Mouse (Mus musculus) heart, embryonic 14.5 days (tissue): ENCODE measurements at regions not wholly inside any gene's neighbourhood (a gene's known extent, or its start where the extent isn't known, plus 50 kb on each side); places are given as distances from the start of the nearest gene placed in this dataset.
"Not testable (repeated sequence)": the region's sequence is repeated elsewhere in the genome, so short reads cannot be mapped to it uniquely, and the experiment has no call there.

Source experiments
- ATAC-seq: fragments of 200-750 bp; cut with Nextera tagmentation; 2 replicates; pipeline ENCODE4 v1.8.0; 2017; ENCODE audit warnings: low read depth, moderate TSS enrichment; ENCODE audit not compliant: insufficient number of reproducible peaks, insufficient read depth, low FRiP score
- H3K27ac ChIP-seq, 2 experiments: fragments of 200-500 bp in 1 of 2; fragments of 300-500 bp in 1 of 2; sonication (generic) in 1 of 2; replicated peaks in 1 of 2; 2 replicates each; pipeline ENCODE4 v1.5.1; 2012 to 2014; ENCODE audit warnings: low read depth in 2 of 2, low read length in 2 of 2, control low read depth in 1 of 2, mild to moderate bottlenecking in 1 of 2, mixed read lengths in 1 of 2; ENCODE audit not compliant: control insufficient read depth in 1 of 2, insufficient read depth in 1 of 2
- H3K27me3 ChIP-seq: fragments of 300-500 bp; sonication (generic); 2 replicates; pipeline ENCODE4 v1.6.1; 2014; ENCODE audit warnings: mild to moderate bottlenecking, low read length, control low read depth; ENCODE audit not compliant: control insufficient read depth, insufficient read depth
- H3K36me3 ChIP-seq: fragments of 300-500 bp; sonication (generic); 2 replicates; pipeline ENCODE4 v1.6.1; 2014; ENCODE audit warnings: mild to moderate bottlenecking, control low read depth, low read length, mixed read lengths; ENCODE audit not compliant: control insufficient read depth, insufficient read depth
- H3K4me1 ChIP-seq, 2 experiments: fragments of 200-500 bp in 1 of 2; fragments of 300-500 bp in 1 of 2; sonication (generic) in 1 of 2; 2 replicates each; pipeline ENCODE4 v1.6.1; 2012 to 2014; ENCODE audit warnings: low read length in 2 of 2, control low read depth in 1 of 2, mixed read lengths in 1 of 2; ENCODE audit not compliant: control insufficient read depth in 2 of 2, insufficient read depth in 2 of 2
- H3K4me2 ChIP-seq: fragments of 300-500 bp; sonication (generic); 2 replicates; pipeline ENCODE4 v1.6.1; 2014; ENCODE audit warnings: mild to moderate bottlenecking, low read length
- H3K4me3 ChIP-seq, 2 experiments: fragments of 200-500 bp in 1 of 2; fragments of 300-500 bp in 1 of 2; sonication (generic) in 1 of 2; 2 replicates each; pipeline ENCODE4 v1.5.1; 2012 to 2014; ENCODE audit warnings: low read length in 2 of 2, mild to moderate bottlenecking in 2 of 2, control low read depth in 1 of 2, low read depth in 1 of 2, moderate library complexity in 1 of 2; ENCODE audit not compliant: control insufficient read depth in 1 of 2, insufficient read depth in 1 of 2
- H3K9ac ChIP-seq: fragments of 300-500 bp; sonication (generic); 2 replicates; pipeline ENCODE4 v1.6.1; 2014; ENCODE audit warnings: mild to moderate bottlenecking, low read length
- H3K9me3 ChIP-seq: fragments of 300-500 bp; sonication (generic); 2 replicates; pipeline ENCODE4 v1.6.1; 2016; ENCODE audit warnings: low read length, control low read depth; ENCODE audit not compliant: control insufficient read depth
- WGBS: fragments of 180-500 bp; shearing (Covaris S2); extraction: QIAGEN DNeasy Blood & Tissue Kit; methylation state at CpG from one replicate; pipeline ENCODE4 v1.1.7; 2014; 5-methylcytosine and 5-hydroxymethylcytosine counted together

GRCm38 (mm10) chr9:82643900-82644299, 185.4 kb upstream of the Irak1bp1 start:
- H3K4me3 ChIP-seq, result no peak overlapping the region
- no peaks in the 10 kb centered on the region for H3K9me3 ChIP-seq
- no peak overlapping the region for H3K9ac ChIP-seq
- no peaks in the 10 kb centered on the region for H3K36me3 ChIP-seq
- no peak for ATAC-seq
- WGBS, result 21% methylated on average over 1 of the region's 1 CpGs
- H3K4me2 ChIP-seq, result no peak overlapping the region
- no peak overlapping the region for H3K27ac ChIP-seq
- no peaks in the 10 kb centered on the region for H3K4me1 ChIP-seq
- no peaks in the 10 kb centered on the region for H3K27me3 ChIP-seq

- ATAC-seq, H3K4me3 ChIP-seq, H3K27me3 ChIP-seq, H3K4me1 ChIP-seq, H3K4me2 ChIP-seq, H3K27ac ChIP-seq, H3K9ac ChIP-seq, H3K9me3 ChIP-seq, H3K36me3 ChIP-seq: not testable (repeated sequence)
- WGBS, result 10% methylated on average over 1 of the region's 1 CpGs
These were observed 173.8 kb upstream of the Irak1bp1 start for GRCm38 (mm10) chr9:82655511-82655910.

- H3K27ac ChIP-seq, result no peak overlapping the region
- WGBS, result 89% methylated on average over 1 of the region's 1 CpGs
- no peaks in the 10 kb centered on the region for H3K27me3 ChIP-seq
- ATAC-seq, result no peak
- no peak overlapping the region for H3K9ac ChIP-seq
- no peak overlapping the region for H3K4me3 ChIP-seq
- H3K36me3 ChIP-seq, result no peaks in the 10 kb centered on the region
- no peak overlapping the region for H3K4me2 ChIP-seq
- no peaks in the 10 kb centered on the region for H3K4me1 ChIP-seq
- H3K9me3 ChIP-seq, result no peaks in the 10 kb centered on the region
These were observed 147.1 kb upstream of the Irak1bp1 start for GRCm38 (mm10) chr9:82682196-82682595.

- Histone ChIP-seq H3K4me3 (no peak overlapping the region), H3K36me3 (no peaks in the 10 kb centered on the region), H3K4me1 (no peaks in the 10 kb centered on the region), H3K9me3 (no peaks in the 10 kb centered on the region), H3K9ac (no peak overlapping the region), H3K27me3 (no peaks in the 10 kb centered on the region), H3K4me2 (no peak overlapping the region), H3K27ac (no peak overlapping the region)
- WGBS, result 73% methylated on average over 2 of the region's 2 CpGs
- no peak for ATAC-seq
These were observed 119.8 kb upstream of the Irak1bp1 start for GRCm38 (mm10) chr9:82709411-82709983.

GRCm38 (mm10) chr9:82709991-82710593, 119.2 kb upstream of the Irak1bp1 start:
- Histone ChIP-seq H3K4me3 (no peak overlapping the region), H3K9ac (no peak overlapping the region), H3K9me3 (no peaks in the 10 kb centered on the region), H3K27ac (no peak overlapping the region), H3K4me2 (no peak overlapping the region), H3K36me3 (no peaks in the 10 kb centered on the region), H3K27me3 (no peaks in the 10 kb centered on the region), H3K4me1 (no peaks in the 10 kb centered on the region)
- WGBS, result 69% methylated on average over 12 of the region's 12 CpGs
- ATAC-seq, result no peak

- H3K4me2 ChIP-seq, result no peak overlapping the region
- WGBS, result 72% methylated on average over 6 of the region's 6 CpGs
- no peak for ATAC-seq
- H3K36me3 ChIP-seq, result no peaks in the 10 kb centered on the region
- no peak overlapping the region for H3K4me3 ChIP-seq
- H3K27ac ChIP-seq, result no peak overlapping the region
- H3K4me1 ChIP-seq, result no peaks in the 10 kb centered on the region
- H3K9me3 ChIP-seq, result no peaks in the 10 kb centered on the region
- H3K9ac ChIP-seq, result no peak overlapping the region
- H3K27me3 ChIP-seq, result no peaks in the 10 kb centered on the region
These were observed 118.3 kb upstream of the Irak1bp1 start for GRCm38 (mm10) chr9:82710945-82711516.

- Histone ChIP-seq H3K4me1 (no peaks in the 10 kb centered on the region), H3K4me3 (no peak overlapping the region), H3K27ac (no peak overlapping the region), H3K4me2 (no peak overlapping the region), H3K27me3 (no peaks in the 10 kb centered on the region), H3K9ac (no peak overlapping the region), H3K36me3 (no peaks in the 10 kb centered on the region), H3K9me3 (no peaks in the 10 kb centered on the region)
- 53% methylated on average over 3 of the region's 3 CpGs for WGBS
- no peak for ATAC-seq
These were observed 116.3 kb upstream of the Irak1bp1 start for GRCm38 (mm10) chr9:82712769-82713733.
